Mouse (Mus musculus) embryonic stem cell, embryonic (primary cell): ENCODE results near the gene Bnipl.

Experiments
- CTCF ChIA-PET, 4 experiments: fragments of 300-600 bp in 2 of 4; fragments of 350-600 bp in 2 of 4; sonication (Branson Sonifier 250); formaldehyde crosslinking; loops; one replicate each; lab custom pipeline; 2022; ENCODE audit warnings: inconsistent platforms in 2 of 4; lab: Charles Lee
- POLR2A ChIA-PET, 4 experiments: fragments of 300-600 bp in 2 of 4; fragments of 350-600 bp in 2 of 4; sonication (Branson Sonifier 250); formaldehyde crosslinking; loops; one replicate each; lab custom pipeline; 2022; ENCODE audit warnings: antibody characterized with exemption in 4 of 4, inconsistent platforms in 1 of 4; lab: Charles Lee

Gene Bnipl

GRCm38 (mm10) chr3:95235386-95236301 is 15.3 kb downstream of the Bnipl start:
- ChIA-PET POLR2A (interaction anchor here in 3 of 4 experiments (0.6 to 19.2 kb wide), 36 partner anchors 8 to 398 kb away, joined by 3 to 360 read pairs (median 4); partner anchors contain the start of genes Gabpb2 (in 2 of the 3), Prune1 (in 2 of the 3), Bnipl (in 1 of the 3) and Cdc42se1 (in 1 of the 3)), CTCF (interaction anchor here in 3 of 4 experiments (0.5 to 1.4 kb wide), 5 partner anchors 12 to 963 kb away, joined by 3 to 5 read pairs (median 3); partner anchors contain the start of genes Gabpb2 (in 1 of the 3) and Tmod4 (in 1 of the 3))

- POLR2A ChIA-PET: interaction anchor here in 2 of 4 experiments (0.8 to 19.2 kb wide), 6 partner anchors 9 to 49 kb away, joined by 4 to 360 read pairs (median 8); partner anchors contain the start of genes Gabpb2 (in 2 of the 2), Bnipl (in 1 of the 2), Gm128 (in 1 of the 2) and Mindy1 (in 1 of the 2)
- CTCF ChIA-PET: interaction anchor here in 1 of 4 experiments (0.7 kb wide), 1 partner anchor 59 kb away, joined by 4 read pairs; no protein-coding TSS in a partner anchor
Measured at GRCm38 (mm10) chr3:95233303-95233980, 17.6 kb downstream of the Bnipl start.

- POLR2A ChIA-PET: interaction anchor here in 3 of 4 experiments (0.6 to 19.2 kb wide), 16 partner anchors 9 to 217 kb away, joined by 3 to 360 read pairs (median 12); partner anchors contain the start of genes Gabpb2 (in 3 of the 3), Gm128 (in 2 of the 3), Prune1 (in 2 of the 3) and Mindy1 (in 1 of the 3)
- CTCF ChIA-PET: no interaction called here
Measured at GRCm38 (mm10) chr3:95232771-95233170, 18.2 kb downstream of the Bnipl start.

GRCm38 (mm10) chr3:95231298-95232221 is 19.4 kb downstream of the Bnipl start, which contains the start of gene Mllt11:
Mllt11 (minus strand) TSS chr3:95232171.
- POLR2A ChIA-PET: interaction anchor here (0.6 to 19.2 kb wide), 54 partner anchors 7 to 1181 kb away, joined by 3 to 360 read pairs (median 5); partner anchors contain the start of genes Gm128 (in 4 of the 4), Gabpb2 (in 3 of the 4), Bnipl (in 2 of the 4) and Mindy1 (in 2 of the 4)
- CTCF ChIA-PET: interaction anchor here (0.5 to 2.1 kb wide), 15 partner anchors 9 to 383 kb away, joined by 3 to 16 read pairs (median 3); partner anchors contain the start of genes Gabpb2 (in 2 of the 4) and Gm128 (in 1 of the 4)

GRCm38 (mm10) chr3:95230495-95231297 is 20.3 kb downstream of the Bnipl start:
- ChIA-PET CTCF (interaction anchor here (0.5 to 2.1 kb wide), 16 partner anchors 8 to 87 kb away, joined by 3 to 16 read pairs (median 3); partner anchors contain the start of genes Gabpb2 (in 2 of the 4) and Gm128 (in 1 of the 4)), POLR2A (interaction anchor here (0.6 to 19.2 kb wide), 63 partner anchors 8 to 1182 kb away, joined by 3 to 360 read pairs (median 5); partner anchors contain the start of genes Gm128 (in 4 of the 4), Gabpb2 (in 3 of the 4), Bnipl (in 2 of the 4) and Mindy1 (in 2 of the 4))

- CTCF ChIA-PET: interaction anchor here in 3 of 4 experiments (0.7 to 3.2 kb wide), 7 partner anchors 8 to 22 kb away, joined by 3 to 16 read pairs (median 4); partner anchors contain the start of gene Gabpb2 (in 1 of the 3)
- POLR2A ChIA-PET: interaction anchor here (0.6 to 19.2 kb wide), 44 partner anchors 9 to 438 kb away, joined by 3 to 360 read pairs (median 5); partner anchors contain the start of genes Gabpb2 (in 4 of the 4), Gm128 (in 3 of the 4), Mindy1 (in 2 of the 4) and Bnipl (in 1 of the 4)
Measured at GRCm38 (mm10) chr3:95229781-95230494, 21.1 kb downstream of the Bnipl start.

- POLR2A ChIA-PET: interaction anchor here (0.5 to 19.2 kb wide), 41 partner anchors 7 to 439 kb away, joined by 3 to 360 read pairs (median 4); partner anchors contain the start of genes Gabpb2 (in 4 of the 4), Gm128 (in 2 of the 4), Mindy1 (in 2 of the 4) and Anxa9 (in 1 of the 4)
- CTCF ChIA-PET: interaction anchor here in 3 of 4 experiments (0.7 to 3.2 kb wide), 4 partner anchors 11 to 20 kb away, joined by 3 to 15 read pairs (median 3); partner anchors contain the start of gene Gabpb2 (in 1 of the 3)
Measured at GRCm38 (mm10) chr3:95228894-95229780, 21.9 kb downstream of the Bnipl start.

- ChIA-PET CTCF (interaction anchor here in 3 of 4 experiments (0.6 to 3.2 kb wide), 6 partner anchors 10 to 82 kb away, joined by 3 to 15 read pairs (median 3); partner anchors contain the start of gene Gabpb2 (in 2 of the 3)), POLR2A (interaction anchor here (0.5 to 19.2 kb wide), 39 partner anchors 7 to 254 kb away, joined by 3 to 360 read pairs (median 4); partner anchors contain the start of genes Gabpb2 (in 3 of the 4), Anxa9 (in 2 of the 4), Bnipl (in 2 of the 4) and Gm128 (in 2 of the 4))
Measured at GRCm38 (mm10) chr3:95228148-95228893, 22.7 kb downstream of the Bnipl start, which contains the start of gene Cdc42se1. Cdc42se1 (plus strand) TSS chr3:95228732.

GRCm38 (mm10) chr3:95227214-95227613 is 23.8 kb downstream of the Bnipl start:
- ChIA-PET POLR2A (interaction anchor here (0.6 to 19.2 kb wide), 24 partner anchors 8 to 1009 kb away, joined by 3 to 360 read pairs (median 6); partner anchors contain the start of genes Bnipl (in 2 of the 4), Gabpb2 (in 2 of the 4), Gm128 (in 2 of the 4) and Anxa9 (in 1 of the 4)), CTCF (interaction anchor here (0.7 to 3.2 kb wide), 4 partner anchors 9 to 33 kb away, joined by 3 to 15 read pairs (median 7); partner anchors contain the start of gene Gabpb2 (in 2 of the 4))

GRCm38 (mm10) chr3:95224295-95224694 is 26.7 kb downstream of the Bnipl start:
- POLR2A ChIA-PET: interaction anchor here in 3 of 4 experiments (0.6 to 16.2 kb wide), 14 partner anchors 10 to 209 kb away, joined by 3 to 360 read pairs (median 4); partner anchors contain the start of genes Gm128 (in 2 of the 3), Cdc42se1 (in 1 of the 3), Mllt11 (in 1 of the 3) and Sema6c (in 1 of the 3)

GRCm38 (mm10) chr3:95223041-95223440 is 28.0 kb downstream of the Bnipl start:
- ChIA-PET CTCF (interaction anchor here in 3 of 4 experiments (0.7 to 2.6 kb wide), 3 partner anchors 8 to 51 kb away, joined by 3 to 8 read pairs (median 3); no protein-coding TSS in a partner anchor), POLR2A (interaction anchor here in 3 of 4 experiments (0.6 to 16.2 kb wide), 13 partner anchors 8 to 208 kb away, joined by 3 to 360 read pairs (median 4); partner anchors contain the start of genes Gm128 (in 2 of the 3), Mllt11 (in 2 of the 3), Cdc42se1 (in 1 of the 3) and Zfp687 (in 1 of the 3))

More at GRCm38 (mm10) chr3:95224295-95224694, 26.7 kb downstream of the Bnipl start:
- CTCF ChIA-PET: interaction anchor here in 3 of 4 experiments (0.6 to 1.3 kb wide), 3 partner anchors 12 to 244 kb away, joined by 3 read pairs; no protein-coding TSS in a partner anchor
